Mouse (Mus musculus) cerebellum, adult 2 months (tissue): ENCODE data around the gene Dazap1. TPM values are rescaled to one million over a fixed set of nuclear protein-coding genes. Genes with fewer than 3 reads are reported as not detected.

Source experiments
- DNase-seq, 2 experiments: peaks; one replicate each; pipeline ENCODE4 v3.0.0; 2021
- H3K27ac ChIP-seq: fragments of 200-500 bp; 2 replicates; pipeline ENCODE4 v1.5.1; 2012; ENCODE audit warnings: low read length, control low read depth, inconsistent platforms; ENCODE audit not compliant: insufficient read depth
- H3K27me3 ChIP-seq: fragments of 200-500 bp; 2 replicates; pipeline ENCODE4 v1.6.1; 2012; ENCODE audit warnings: inconsistent platforms, mild to moderate bottlenecking, low read length, moderate library complexity; ENCODE audit not compliant: control insufficient read depth, insufficient read depth
- H3K4me1 ChIP-seq: fragments of 200-500 bp; 2 replicates; pipeline ENCODE4 v1.6.1; 2011; ENCODE audit warnings: low read length; ENCODE audit not compliant: control insufficient read depth, insufficient read depth
- H3K4me3 ChIP-seq: fragments of 200-500 bp; replicated peaks from 2 replicates; pipeline ENCODE3; 2011; ENCODE audit warnings: mild to moderate bottlenecking, low read depth, low read length, control low read depth; ENCODE audit not compliant: insufficient read depth
- CTCF ChIP-seq: fragments of 200-500 bp; IDR thresholded peaks from 2 replicates; pipeline ENCODE4 v1.5.1; 2011; ENCODE audit warnings: low read depth, mild to moderate bottlenecking, control low read depth, low read length, moderate library complexity, borderline replicate concordance; ENCODE audit not compliant: insufficient read depth
- POLR2A ChIP-seq: fragments of 200-500 bp; IDR thresholded peaks from 2 replicates; pipeline ENCODE4 v1.6.1; 2011; ENCODE audit warnings: low read length, control low read depth, borderline replicate concordance; ENCODE audit not compliant: insufficient read depth
- WGBS: fragments of 180-500 bp; shearing (Covaris S2); methylation state at CpG from one replicate; pipeline ENCODE4 v1.1.7; 2018; 5-methylcytosine and 5-hydroxymethylcytosine counted together
- polyA plus RNA-seq: library from polyadenylated mRNA; depleted of rRNA; stranded (reverse); fragments of >200 nt; gene quantifications from 2 replicates; pipeline ENCODE4 v1.2.3, GENCODE M21; 2012

Dazap1 gene
- polyA plus RNA-seq, 1 experiment: 90.2 TPM

DNA sequence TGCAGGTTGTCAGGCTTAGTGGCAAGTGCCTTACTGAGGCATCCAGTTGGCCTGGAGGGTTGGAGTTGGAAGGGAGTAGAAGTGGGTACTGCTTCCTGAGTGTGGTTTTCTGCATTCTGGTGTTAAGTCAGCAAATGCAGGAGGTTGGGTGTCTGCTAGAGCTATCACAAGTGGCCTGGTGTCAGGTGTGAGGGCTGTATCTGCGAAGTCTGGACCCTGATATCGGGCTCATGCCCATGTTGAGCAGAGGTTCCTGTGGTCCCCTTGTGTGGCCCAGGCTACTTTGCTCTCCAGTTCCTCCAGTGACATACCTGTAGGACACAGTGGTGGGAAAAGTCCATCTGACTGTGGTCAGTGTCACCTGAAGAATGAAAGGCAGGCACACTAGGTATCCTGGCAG is 8.8 kb downstream of the Dazap1 start:
- DNase-seq: no peak
- Histone ChIP-seq H3K27ac (0 out of 2 replicates have a peak overlapping the region, but pooled peaks have one; percentile 64), H3K27me3 (no peaks in the 10 kb centered on the region), H3K4me1 (peaks cover 48% of the 10 kb centered on the region), H3K4me3 (peak overlapping the region; percentile 26)
- no peak for TF ChIP-seq CTCF
- no peak for TF ChIP-seq POLR2A
- WGBS: 81% methylated on average over 2 of the region's 2 CpGs

DNA sequence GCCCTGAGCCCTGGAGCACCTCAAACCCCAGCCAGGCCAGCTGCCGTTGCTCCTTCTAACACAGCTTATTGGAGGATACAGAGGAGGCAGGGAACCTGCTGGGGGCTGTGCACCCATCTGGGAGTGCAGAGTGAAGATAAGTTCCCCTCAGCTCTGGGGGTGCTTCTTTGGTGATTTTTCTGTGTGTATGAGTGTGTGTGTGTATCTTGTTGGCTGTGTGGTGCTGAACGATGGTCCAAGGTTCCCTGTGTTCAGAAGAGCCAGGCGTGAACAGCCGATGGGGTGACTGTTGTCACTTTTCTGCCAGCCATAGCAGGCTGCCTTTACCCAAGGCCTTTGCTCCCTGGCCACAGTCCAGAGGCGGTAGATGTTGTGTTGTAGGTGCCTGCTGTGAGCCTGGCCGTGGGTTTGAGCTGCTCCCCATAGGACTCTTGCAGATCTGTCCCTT is 9.5 kb downstream of the Dazap1 start:
- Histone ChIP-seq H3K27me3 (no peaks in the 10 kb centered on the region), H3K27ac (peak overlapping the region; percentile 64), H3K4me3 (no peak overlapping the region), H3K4me1 (peaks cover 48% of the 10 kb centered on the region)
- 5% methylated on average over 6 of the region's 6 CpGs for WGBS
- TF ChIP-seq POLR2A (no peak), CTCF (no peak)
- peak in 1 of 2 experiments; percentile 63 for DNase-seq

DNA sequence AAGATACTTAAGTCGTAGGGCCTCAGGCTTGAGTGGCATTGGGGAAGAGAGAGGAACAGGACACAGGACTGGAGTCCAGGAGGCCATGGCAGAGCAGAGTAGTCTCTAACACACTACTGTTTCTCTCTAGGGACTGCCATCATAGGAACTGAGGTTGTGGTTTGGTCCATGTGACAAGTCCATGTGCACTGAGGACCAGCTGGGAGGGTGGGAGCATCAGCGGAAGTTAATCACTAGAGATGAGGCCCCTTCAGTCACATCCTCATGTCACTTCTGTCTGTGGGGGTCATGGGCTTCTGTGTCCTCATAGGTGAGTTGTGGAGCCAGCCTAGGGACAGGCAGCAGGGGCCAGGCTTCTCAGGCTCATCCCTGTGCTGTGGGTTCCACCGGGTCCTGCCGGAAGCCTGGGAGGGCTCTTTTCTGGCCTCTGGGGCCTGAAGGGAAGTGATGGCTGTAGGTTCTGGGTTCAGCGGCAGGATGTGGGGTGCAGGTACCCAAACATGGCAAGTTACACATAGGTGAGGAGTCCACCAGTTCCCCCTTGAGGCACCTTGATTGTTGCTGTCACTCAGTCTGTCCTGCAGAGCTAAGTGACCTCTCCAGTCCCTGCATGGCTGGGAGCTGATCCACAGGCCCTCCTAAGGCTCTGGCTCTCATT is 10.0 kb downstream of the Dazap1 start:
- no peak for DNase-seq
- Histone ChIP-seq H3K27ac (peak overlapping the region; percentile 64), H3K27me3 (no peaks in the 10 kb centered on the region), H3K4me3 (peak overlapping the region; percentile 2), H3K4me1 (peaks cover 48% of the 10 kb centered on the region)
- no peak for TF ChIP-seq CTCF
- 31% methylated on average over 5 of the region's 5 CpGs for WGBS

DNA sequence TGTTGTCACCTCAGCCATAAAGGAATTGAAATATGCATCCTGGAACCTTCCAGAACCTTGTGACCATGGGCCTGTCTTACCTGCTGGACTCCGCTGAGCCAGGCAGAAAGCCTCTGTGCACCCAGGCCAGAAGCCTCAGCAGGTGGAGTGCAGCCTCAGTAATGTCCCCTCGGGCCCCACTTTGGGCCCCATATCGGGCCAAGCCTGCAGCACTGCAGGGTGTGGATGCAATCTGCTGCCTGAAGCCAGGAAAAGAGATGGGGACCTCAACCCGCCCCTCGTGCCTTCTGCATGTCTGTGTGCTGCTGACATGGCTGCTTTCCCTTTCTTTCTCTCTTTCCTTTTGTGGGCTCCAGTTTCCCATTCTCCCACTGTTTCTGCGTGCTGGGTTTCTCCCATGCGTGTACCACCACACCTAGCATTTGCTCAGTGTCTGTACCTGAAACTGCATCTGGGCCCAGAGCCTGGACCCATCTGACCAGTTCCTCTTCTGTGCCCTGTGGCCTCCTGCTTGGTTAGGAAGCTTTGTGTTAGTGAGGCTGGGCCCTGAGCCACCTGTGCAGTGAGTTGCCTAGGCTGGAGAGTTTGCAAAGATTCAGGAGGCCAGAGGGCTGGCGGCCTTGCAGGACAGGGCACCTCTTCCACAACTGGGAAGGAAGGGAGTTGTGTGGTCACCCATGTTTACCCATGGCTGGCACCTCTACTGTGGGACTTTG is 10.7 kb downstream of the Dazap1 start:
- H3K4me1 ChIP-seq: peaks cover 48% of the 10 kb centered on the region

DNA sequence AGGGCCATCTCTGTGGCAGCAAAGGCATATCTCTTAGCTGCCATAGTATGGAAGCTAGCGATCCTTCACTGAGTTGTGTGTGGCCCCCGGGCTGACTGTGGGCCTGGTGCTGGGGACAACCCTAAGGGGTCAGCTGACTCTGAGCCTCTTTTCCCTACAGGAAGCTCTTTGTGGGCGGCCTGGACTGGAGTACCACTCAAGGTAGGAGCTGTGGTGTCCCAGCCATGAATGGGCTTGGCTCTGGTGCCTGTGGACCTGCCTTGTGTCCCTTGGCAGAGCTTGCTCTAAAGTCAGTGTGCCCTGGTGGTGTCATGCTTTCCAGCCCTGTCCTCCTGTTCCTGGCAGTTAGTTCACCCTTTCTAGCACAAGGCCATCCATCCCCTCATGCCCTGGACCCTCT is 12.6 kb downstream of the Dazap1 start:
- WGBS: 70% methylated on average over 3 of the region's 3 CpGs
- H3K4me1 ChIP-seq: peaks cover 40% of the 10 kb centered on the region
- TF ChIP-seq CTCF (no peak), POLR2A (no peak)
- no peaks in the 10 kb centered on the region for H3K27me3 ChIP-seq
- no peak overlapping the region for H3K27ac ChIP-seq
- DNase-seq: no peak
- no peak overlapping the region for H3K4me3 ChIP-seq

More for the DNA sequence above, 10.7 kb downstream of the Dazap1 start:
- TF ChIP-seq CTCF (no peak), POLR2A (no peak)
- no peaks in the 10 kb centered on the region for H3K27me3 ChIP-seq
- WGBS: 36% methylated on average over 8 of the region's 8 CpGs
- DNase-seq: no peak
- H3K4me3 ChIP-seq: peak overlapping the region; percentile 2
- H3K27ac ChIP-seq: peak overlapping the region; percentile 64

DNA sequence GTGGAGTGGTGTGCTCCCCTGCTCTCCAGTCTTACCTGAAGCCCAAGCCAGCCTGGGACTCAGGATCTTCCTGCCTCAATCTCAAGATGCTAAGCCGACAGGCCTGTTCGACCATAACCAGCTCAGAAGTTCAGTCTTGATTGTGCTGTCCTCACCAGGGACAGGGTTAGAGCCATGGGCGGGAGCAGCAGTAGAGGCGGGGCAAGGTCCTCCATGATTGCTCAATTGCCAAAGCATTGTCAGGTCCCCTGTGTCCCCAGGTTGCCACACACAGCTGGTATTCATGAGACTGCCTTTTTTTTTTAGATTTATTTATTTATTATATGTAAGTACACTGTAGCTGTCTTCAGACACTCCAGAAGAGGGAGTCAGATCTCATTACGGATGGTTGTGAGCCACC is 15.0 kb downstream of the Dazap1 start:
- Histone ChIP-seq H3K4me1 (peaks cover 28% of the 10 kb centered on the region), H3K27ac (no peak overlapping the region), H3K27me3 (no peaks in the 10 kb centered on the region), H3K4me3 (no peak overlapping the region)
- WGBS: 81% methylated on average over 5 of the region's 5 CpGs
- no peak for DNase-seq
- TF ChIP-seq POLR2A (no peak), CTCF (no peak)

DNA sequence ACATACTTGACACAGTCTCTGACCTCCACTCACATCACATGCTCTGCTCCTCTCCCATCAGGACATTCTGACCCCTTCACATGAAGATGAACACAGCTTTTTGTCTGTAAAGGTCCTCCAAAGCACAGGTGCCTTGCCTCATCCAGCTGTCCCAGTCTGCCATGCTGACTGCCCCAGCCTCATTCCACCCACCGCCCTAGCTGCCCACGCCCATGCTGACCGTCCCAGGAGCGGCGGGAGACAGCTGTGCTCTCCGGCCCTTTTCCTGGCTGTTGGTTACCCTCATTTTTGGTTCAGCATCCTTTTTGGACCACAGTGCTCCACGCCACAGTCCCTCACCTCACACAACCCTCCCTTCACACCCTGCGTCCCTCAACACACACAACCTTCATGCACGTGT is 17.1 kb downstream of the Dazap1 start:
- TF ChIP-seq CTCF (no peak), POLR2A (no peak)
- Histone ChIP-seq H3K27ac (no peak overlapping the region), H3K4me1 (peaks cover 34% of the 10 kb centered on the region), H3K27me3 (no peaks in the 10 kb centered on the region), H3K4me3 (no peak overlapping the region)
- 90% methylated on average over 9 of the region's 9 CpGs for WGBS
- DNase-seq: no peak

DNA sequence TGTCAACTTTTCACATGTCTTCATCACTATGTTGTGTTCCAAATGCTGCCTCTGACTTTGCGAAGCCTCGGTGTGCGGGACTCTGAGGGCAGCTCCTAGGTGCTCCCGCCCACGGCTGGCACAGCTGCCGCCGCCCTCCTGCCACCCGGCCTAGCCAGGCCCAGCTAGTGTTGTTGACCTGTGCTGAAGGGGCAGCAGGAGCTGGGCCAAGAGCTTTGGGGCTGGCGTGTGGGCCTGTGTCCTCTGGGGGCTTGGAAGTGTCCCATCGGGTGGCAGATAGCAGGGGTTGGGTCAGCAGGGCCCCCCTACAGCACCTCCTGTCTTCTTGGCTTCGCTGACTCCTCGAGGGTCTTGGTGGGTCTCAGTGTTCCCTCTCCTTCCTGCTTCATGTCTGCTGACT is 18.0 kb downstream of the Dazap1 start:
- WGBS: 81% methylated on average over 12 of the region's 12 CpGs
- H3K4me1 ChIP-seq: peaks cover 33% of the 10 kb centered on the region
- TF ChIP-seq CTCF: no peak
- no peak for TF ChIP-seq POLR2A
- H3K27me3 ChIP-seq: no peaks in the 10 kb centered on the region
- H3K4me3 ChIP-seq: no peak overlapping the region
- DNase-seq: no peak
- H3K27ac ChIP-seq: no peak overlapping the region
